Mouse (Mus musculus) liver, adult 2 months (tissue): ENCODE measurements around the gene Mad2l2.

Source experiments
- CTCF ChIP-seq: fragments of 200-500 bp; IDR thresholded peaks from 2 replicates; pipeline ENCODE4 v1.5.1; 2011; ENCODE audit warnings: low read depth, low read length, control low read depth
- POLR2A ChIP-seq: fragments of 200-500 bp; IDR thresholded peaks from 2 replicates; pipeline ENCODE4 v1.6.1; 2011; ENCODE audit warnings: low read length, control low read depth; ENCODE audit not compliant: insufficient read depth; ENCODE audit errors: extremely low read depth

GRCm38 (mm10) chr4:148085907-148086305 is 44.3 kb upstream of the Mad2l2 start:
- TF ChIP-seq CTCF, result no peak
- TF ChIP-seq POLR2A, result no peak
